Mouse (Mus musculus) liver, adult 2 months (tissue): ENCODE results near the gene Nsun7. TPM values are rescaled to one million over a fixed set of nuclear protein-coding genes. Genes with fewer than 3 reads are reported as not detected.
A peak's percentile ranks its signal among the peaks of the same experiment; 100 is the strongest.

Experiments used
- DNase-seq: peaks from one replicate; pipeline ENCODE4 v3.0.0-alpha.2; 2011; ENCODE audit warnings: low read depth, low spot score; ENCODE audit errors: extremely low read depth
- H3K27ac ChIP-seq: fragments of 200-500 bp; replicated peaks from 2 replicates; pipeline ENCODE4 v1.5.1; 2012; ENCODE audit warnings: low read depth, mild to moderate bottlenecking, control low read depth, inconsistent platforms, low read length; ENCODE audit not compliant: insufficient read depth
- H3K27me3 ChIP-seq: fragments of 200-500 bp; 2 replicates; pipeline ENCODE4 v1.6.1; 2012; ENCODE audit warnings: mild to moderate bottlenecking, moderate library complexity, low read length, inconsistent platforms; ENCODE audit not compliant: control insufficient read depth, insufficient read depth
- H3K36me3 ChIP-seq: fragments of 200-500 bp; 2 replicates; pipeline ENCODE4 v1.6.1; 2012; ENCODE audit warnings: low read length, inconsistent platforms; ENCODE audit not compliant: control insufficient read depth, insufficient read depth
- H3K4me1 ChIP-seq: fragments of 200-500 bp; 2 replicates; pipeline ENCODE4 v1.6.1; 2011; ENCODE audit warnings: low read length; ENCODE audit not compliant: control insufficient read depth, insufficient read depth
- H3K4me3 ChIP-seq: fragments of 200-500 bp; 2 replicates; pipeline ENCODE4 v1.5.1; 2011; ENCODE audit warnings: low read depth, mild to moderate bottlenecking, control low read depth, low read length, moderate library complexity; ENCODE audit not compliant: insufficient read depth
- H3K79me2 ChIP-seq: fragments of 200-500 bp; 2 replicates; pipeline ENCODE4 v1.6.1; 2012; ENCODE audit warnings: inconsistent platforms, mild to moderate bottlenecking, low read length, moderate library complexity; ENCODE audit not compliant: control insufficient read depth, insufficient read depth
- H3K9ac ChIP-seq: fragments of 200-500 bp; 2 replicates; pipeline ENCODE4 v1.6.1; 2012; ENCODE audit warnings: low read depth, mild to moderate bottlenecking, control low read depth, inconsistent platforms, low read length
- CTCF ChIP-seq: fragments of 200-500 bp; IDR thresholded peaks from 2 replicates; pipeline ENCODE4 v1.5.1; 2011; ENCODE audit warnings: low read depth, low read length, control low read depth
- POLR2A ChIP-seq: fragments of 200-500 bp; IDR thresholded peaks from 2 replicates; pipeline ENCODE4 v1.6.1; 2011; ENCODE audit warnings: low read length, control low read depth; ENCODE audit not compliant: insufficient read depth; ENCODE audit errors: extremely low read depth
- WGBS: fragments of 180-500 bp; shearing (Covaris S2); methylation state at CpG from one replicate; pipeline ENCODE4 v1.1.7; 2018; 5-methylcytosine and 5-hydroxymethylcytosine counted together
- polyA plus RNA-seq: library from polyadenylated mRNA; depleted of rRNA; stranded (reverse); fragments of >200 nt; gene quantifications from 2 replicates; pipeline ENCODE4 v1.2.3, GENCODE M21; 2012; rRNA removed
- total RNA-seq: library from RNA; depleted of rRNA; stranded (reverse); fragments of >200 nt; gene quantifications from 2 replicates; pipeline ENCODE4 v1.2.3, GENCODE M21; 2014; rRNA removed

The Nsun7 gene
- total and polyA plus RNA-seq, 2 experiments = 0.05 to 0.37 TPM

DNA sequence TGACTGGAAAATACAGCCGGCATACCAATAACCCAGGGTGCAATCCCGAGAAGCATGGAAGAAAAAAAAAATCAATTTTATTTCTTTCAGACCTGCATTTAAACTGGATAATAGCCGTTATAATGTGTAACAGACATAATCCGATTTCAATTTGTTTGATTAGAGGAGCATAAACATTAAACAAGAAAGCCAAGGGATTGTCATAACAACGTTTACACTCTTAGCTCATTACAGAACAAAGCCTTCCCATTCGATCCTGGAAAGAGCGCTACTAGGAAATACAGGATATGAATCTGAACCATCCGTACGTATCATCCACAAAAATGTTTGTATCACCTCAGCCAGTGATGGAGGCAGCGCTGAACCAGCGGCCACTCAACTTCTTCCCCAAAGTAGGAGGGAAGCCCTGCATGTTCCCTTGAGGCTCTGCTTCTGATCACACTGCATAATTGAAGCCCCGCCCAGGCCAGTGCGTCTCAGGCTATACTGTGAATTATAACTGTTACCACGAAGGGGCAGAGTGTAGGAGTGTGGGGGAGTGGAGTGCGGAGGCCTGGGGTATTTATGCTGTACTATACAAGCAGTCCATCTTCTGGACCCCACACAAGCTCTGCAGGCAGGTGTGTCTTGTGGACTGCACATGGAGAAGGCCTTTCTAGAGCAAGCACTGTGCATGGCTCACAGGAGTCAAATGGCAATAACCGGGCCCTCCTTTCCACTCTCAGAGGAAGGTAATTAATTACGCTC lies 80.8 kb downstream of the Nsun7 start:
- no peak overlapping the region for H3K4me3 ChIP-seq
- WGBS = 87% methylated on average over 17 of the region's 17 CpGs
- DNase-seq = no peak
- H3K36me3 ChIP-seq = no peaks in the 10 kb centered on the region
- no peak overlapping the region for H3K9ac ChIP-seq
- no peaks in the 10 kb centered on the region for H3K27me3 ChIP-seq
- no peaks in the 10 kb centered on the region for H3K79me2 ChIP-seq
- H3K4me1 ChIP-seq = no peaks in the 10 kb centered on the region
- no peak for TF ChIP-seq POLR2A
- TF ChIP-seq CTCF = no peak
- no peak overlapping the region for H3K27ac ChIP-seq

DNA sequence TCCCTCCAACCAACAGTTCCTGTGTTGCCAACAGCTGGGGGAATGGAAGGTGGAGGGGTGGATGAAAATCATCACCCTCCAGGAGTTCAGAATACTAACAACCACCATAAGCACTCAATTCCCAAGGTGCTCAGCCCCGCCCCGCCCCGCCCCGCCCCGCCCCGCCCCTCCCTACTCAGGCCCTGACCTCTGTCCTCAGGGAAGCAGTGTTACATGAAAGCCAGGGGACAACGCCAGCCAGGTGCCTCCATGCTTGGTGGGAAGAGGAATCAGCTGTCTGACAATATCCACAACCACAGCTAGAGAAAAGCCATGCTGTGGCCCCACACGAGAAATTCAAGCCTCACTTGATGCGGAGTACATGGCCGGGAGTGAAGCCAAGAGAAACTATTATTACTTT lies 82.2 kb downstream of the Nsun7 start:
- Histone ChIP-seq H3K79me2 (no peaks in the 10 kb centered on the region), H3K27me3 (no peaks in the 10 kb centered on the region), H3K4me3 (no peak overlapping the region), H3K36me3 (no peaks in the 10 kb centered on the region), H3K4me1 (no peaks in the 10 kb centered on the region), H3K27ac (no peak overlapping the region), H3K9ac (no peak overlapping the region)
- WGBS = 64% methylated on average over 9 of the region's 10 CpGs
- TF ChIP-seq CTCF = no peak
- TF ChIP-seq POLR2A = no peak
- DNase-seq = no peak

DNA sequence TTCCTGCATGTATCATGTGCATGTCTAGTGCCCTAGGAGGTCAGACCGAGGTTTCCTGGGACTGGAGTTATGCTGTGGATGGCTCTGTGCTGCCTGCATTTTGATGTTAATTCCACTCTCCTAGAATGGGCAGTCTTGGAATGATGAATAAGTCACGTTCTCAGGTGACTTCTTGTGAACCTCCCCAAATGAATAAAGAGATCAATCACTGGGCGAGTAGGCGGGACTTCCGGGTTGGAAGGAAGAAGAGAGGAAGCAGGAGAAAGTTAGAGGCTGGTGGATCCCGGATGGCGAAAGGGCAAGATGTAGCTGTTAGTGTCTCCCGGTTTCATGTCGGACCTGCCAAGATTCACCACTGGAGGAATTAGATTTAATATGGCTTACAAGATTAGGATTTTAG lies 82.6 kb downstream of the Nsun7 start:
- no peak for DNase-seq
- no peaks in the 10 kb centered on the region for H3K36me3 ChIP-seq
- no peak overlapping the region for H3K4me3 ChIP-seq
- no peak for TF ChIP-seq CTCF
- no peak for TF ChIP-seq POLR2A
- 87% methylated on average over 9 of the region's 9 CpGs for WGBS
- H3K79me2 ChIP-seq = no peaks in the 10 kb centered on the region
- no peak overlapping the region for H3K9ac ChIP-seq
- no peaks in the 10 kb centered on the region for H3K27me3 ChIP-seq
- no peaks in the 10 kb centered on the region for H3K4me1 ChIP-seq
- no peak overlapping the region for H3K27ac ChIP-seq

DNA sequence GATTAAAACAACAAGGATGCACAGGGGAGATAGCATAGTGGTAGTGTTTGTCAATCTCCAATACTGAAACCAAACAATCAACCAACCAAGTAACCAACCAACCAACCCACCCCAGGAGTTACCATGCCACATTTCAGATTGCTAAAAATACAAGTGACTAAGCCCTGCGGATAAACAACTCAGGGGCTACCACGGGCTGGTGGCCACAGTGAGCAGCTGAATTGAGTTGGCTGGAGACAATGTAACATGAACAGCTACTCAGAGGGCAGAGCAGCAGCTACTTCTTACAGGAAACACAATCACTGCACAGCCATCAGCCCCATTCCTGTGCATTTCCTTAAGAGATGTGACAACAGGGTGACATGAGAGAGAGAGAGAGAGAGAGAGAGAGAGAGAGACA lies 84.5 kb downstream of the Nsun7 start:
- Histone ChIP-seq H3K79me2 (no peaks in the 10 kb centered on the region), H3K27me3 (no peaks in the 10 kb centered on the region), H3K27ac (no peak overlapping the region), H3K36me3 (no peaks in the 10 kb centered on the region), H3K9ac (no peak overlapping the region), H3K4me3 (no peak overlapping the region), H3K4me1 (no peaks in the 10 kb centered on the region)
- WGBS = 88% methylated on average over 2 of the region's 2 CpGs
- no peak for DNase-seq
- TF ChIP-seq POLR2A (no peak), CTCF (no peak)

DNA sequence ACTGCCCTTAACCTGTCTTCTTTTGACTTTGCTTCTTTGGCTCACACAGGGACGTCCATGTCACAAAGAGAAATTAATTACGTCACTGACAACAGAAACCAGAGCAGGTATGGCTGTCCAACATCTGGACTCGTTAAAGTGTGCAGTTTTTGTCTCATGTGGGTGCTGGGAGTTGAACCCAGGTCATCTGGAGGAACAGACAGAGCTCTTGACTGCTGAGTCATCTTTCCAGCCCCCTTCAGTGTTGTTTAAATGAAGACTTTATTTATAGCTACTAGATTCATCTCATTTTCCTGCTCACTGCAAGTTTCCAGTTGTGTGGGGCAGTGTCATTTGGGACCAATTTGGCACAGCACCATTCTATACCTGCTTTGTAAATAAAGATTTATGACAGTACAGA lies 85.4 kb downstream of the Nsun7 start:
- Histone ChIP-seq H3K36me3 (no peaks in the 10 kb centered on the region), H3K9ac (no peak overlapping the region), H3K27ac (no peak overlapping the region), H3K4me3 (no peak overlapping the region), H3K27me3 (no peaks in the 10 kb centered on the region), H3K4me1 (no peaks in the 10 kb centered on the region), H3K79me2 (no peaks in the 10 kb centered on the region)
- no peak for DNase-seq
- TF ChIP-seq POLR2A (no peak), CTCF (no peak)
- 68% methylated on average over 3 of the region's 3 CpGs for WGBS

DNA sequence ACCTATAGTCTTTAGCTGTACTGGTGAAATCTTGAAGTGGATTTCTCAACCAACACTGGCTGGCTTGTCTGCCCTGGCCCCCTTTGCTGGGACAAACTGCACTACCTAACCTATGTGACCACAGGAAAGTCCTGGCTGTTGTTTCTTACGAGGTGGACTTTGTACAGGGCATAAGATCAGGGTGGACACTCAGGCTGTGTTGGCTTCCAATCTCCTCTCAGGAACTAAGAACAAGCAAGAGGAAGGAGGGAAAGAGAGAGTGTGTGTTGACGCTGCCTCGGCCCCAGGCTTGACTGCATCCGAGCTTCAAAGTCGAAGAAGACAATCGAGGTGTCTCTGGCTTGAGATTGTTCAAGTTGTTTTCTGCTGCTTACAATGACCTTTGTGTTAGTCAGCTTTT lies 87.1 kb downstream of the Nsun7 start:
- peak; percentile 49 for DNase-seq
- no peaks in the 10 kb centered on the region for H3K79me2 ChIP-seq
- TF ChIP-seq CTCF (no peak), POLR2A (no peak)
- H3K27ac ChIP-seq = no peak overlapping the region
- H3K36me3 ChIP-seq = no peaks in the 10 kb centered on the region
- no peaks in the 10 kb centered on the region for H3K27me3 ChIP-seq
- 90% methylated on average over 6 of the region's 6 CpGs for WGBS
- H3K4me3 ChIP-seq = no peak overlapping the region
- no peak overlapping the region for H3K9ac ChIP-seq
- no peaks in the 10 kb centered on the region for H3K4me1 ChIP-seq

Other genes starting within 250 kb of the Nsun7 start
- gene Rbm47, start 86.8 kb upstream of the Nsun7 start, total RNA-seq = 63.5 and 81.8 TPM in 2 replicates
- 47.4 and 58.7 TPM in 2 replicates for gene Rbm47, start 86.8 kb upstream of the Nsun7 start, polyA plus RNA-seq